Comparison of ENCODE assay signal across 18 mouse cellular contexts in the genomic region with DNA sequence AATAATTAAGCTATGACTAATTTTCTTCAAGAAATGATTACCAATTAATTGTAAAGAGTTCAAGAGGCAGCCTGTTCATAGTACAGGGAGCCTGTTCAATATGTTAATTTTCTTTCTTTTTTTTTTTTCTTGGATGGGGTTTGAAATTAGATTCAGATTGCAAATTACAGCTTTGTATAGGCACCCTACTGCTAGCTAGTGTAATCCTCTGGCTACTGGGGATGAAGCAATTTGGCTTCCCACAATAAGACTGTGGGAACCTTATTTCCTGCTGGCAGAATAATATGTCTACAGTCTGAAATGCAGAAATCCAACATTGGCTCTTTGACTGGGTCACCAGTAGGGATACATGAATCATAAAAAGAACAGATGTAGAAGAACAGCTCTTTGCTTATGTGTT.
A peak's percentile ranks its signal among the peaks of the same experiment; 100 is the strongest.
DNase-seq lines count a peak whose midpoint lies in the region; ATAC-seq and TF ChIP-seq lines count a peak whose summit lies in the region.
"Had no signal": no experiment of that assay in that cellular context is flagged by ENCODE, and none has a peak within 500 bp of the region (broad histone marks: within the 10 kb centered on the region; RNA-seq: fewer than 3 reads in every experiment).

No protein-coding gene starts in this region.

- H3K4me1 ChIP-seq in forebrain, embryonic 16.5 days (replicated peaks; ENCODE audit: control insufficient read depth, insufficient read depth, low read length) = peaks cover 11% of the 10 kb centered on the region; the same call in 1 of the 2 replicates
- 0 out of 2 replicates have a peak, but pooled peaks cover 3% of the 10 kb centered on the region for H3K4me1 ChIP-seq in midbrain, embryonic 13.5 days (replicated peaks)
- H3K4me1 ChIP-seq in liver, postnatal 0 days (ENCODE audit: insufficient read depth) = no peaks in the 10 kb centered on the region
- H3K4me1 ChIP-seq: liver, embryonic 15.5 days had no signal

- H3K27ac ChIP-seq in forebrain, embryonic 16.5 days (ENCODE audit: low read length) = no peak overlapping the region
- H3K27ac ChIP-seq in midbrain, embryonic 13.5 days = no peak overlapping the region
- H3K27ac ChIP-seq in liver, postnatal 0 days (ENCODE audit: low read depth) = no peak overlapping the region
- H3K27ac ChIP-seq: heart, adult 2 months; liver, embryonic 15.5 days had no signal

- H3K4me3 ChIP-seq in forebrain, embryonic 16.5 days (replicated peaks; ENCODE audit: low read length) = no peak overlapping the region
- no peak overlapping the region for H3K4me3 ChIP-seq in midbrain, embryonic 13.5 days (replicated peaks)
- H3K4me3 ChIP-seq in liver, postnatal 0 days (ENCODE audit: low read depth, low read length) = no peak overlapping the region
- H3K4me3 ChIP-seq: heart, adult 2 months; liver, embryonic 15.5 days had no signal

- no peak overlapping the region for H3K4me2 ChIP-seq in forebrain, embryonic 16.5 days (ENCODE audit: low read length)
- no peak overlapping the region for H3K4me2 ChIP-seq in midbrain, embryonic 13.5 days (replicated peaks)
- no peak overlapping the region for H3K4me2 ChIP-seq in liver, postnatal 0 days (ENCODE audit: low read depth, low read length)
- H3K4me2 ChIP-seq: liver, embryonic 15.5 days had no signal

- ATAC-seq in forebrain, embryonic 16.5 days = peak; percentile 81
- peak; percentile 70 for ATAC-seq in midbrain, embryonic 13.5 days
- ATAC-seq in liver, postnatal 0 days = no peak
- ATAC-seq: CD4-positive, CD25-positive, alpha-beta regulatory T cell, adult 4 months; lung, postnatal 0 days; Patski had no signal

- no peak for TF ChIP-seq CTCF in liver, postnatal 0 days (IDR thresholded peaks at IDR 0.05; ENCODE audit: low read depth)

- H3K27me3 ChIP-seq in forebrain, embryonic 16.5 days (replicated peaks; ENCODE audit: control insufficient read depth, insufficient read depth, low read length) = no peaks in the 10 kb centered on the region
- no peaks in the 10 kb centered on the region for H3K27me3 ChIP-seq in midbrain, embryonic 13.5 days
- H3K27me3 ChIP-seq in liver, postnatal 0 days (ENCODE audit: insufficient read depth, low read length) = no peaks in the 10 kb centered on the region
- H3K27me3 ChIP-seq: liver, embryonic 15.5 days had no signal

- peak; percentile 9 for DNase-seq in cerebellum, adult 9-11 months
- DNase-seq in cerebellum, adult 11 months = no peak
- DNase-seq in brain, adult 2 months (ENCODE audit: low read depth, low spot score) = peak; percentile 14
- no peak for DNase-seq in liver, postnatal 0 days
- no peak for DNase-seq in left cerebral cortex, postnatal 25 days (ENCODE audit: low spot score in 2 of 2)
- DNase-seq in right cerebral cortex, postnatal 10 days (ENCODE audit: low spot score in 2 of 2) = no peak
- DNase-seq: adrenal gland, postnatal 10 days; cerebellum, adult 18-20 months; gastrocnemius, postnatal 14 days; heart, adult 2 months; heart, postnatal 36 days; kidney, adult 11 months had no signal

- H3K9me3 ChIP-seq in forebrain, embryonic 16.5 days (ENCODE audit: control insufficient read depth, low read length) = no peaks in the 10 kb centered on the region
- no peaks in the 10 kb centered on the region for H3K9me3 ChIP-seq in midbrain, embryonic 13.5 days
- H3K9me3 ChIP-seq in liver, postnatal 0 days (ENCODE audit: low read length) = no peaks in the 10 kb centered on the region
- H3K9me3 ChIP-seq: liver, embryonic 15.5 days had no signal

- no peak for TF ChIP-seq EP300 in liver, postnatal 0 days (IDR thresholded peaks at IDR 0.05; ENCODE audit: low read depth)

- no peak overlapping the region for H3K9ac ChIP-seq in forebrain, embryonic 16.5 days (replicated peaks; ENCODE audit: low read depth, low read length)
- no peak overlapping the region for H3K9ac ChIP-seq in midbrain, embryonic 13.5 days (replicated peaks)
- no peak overlapping the region for H3K9ac ChIP-seq in liver, postnatal 0 days (replicated peaks)
- H3K9ac ChIP-seq: liver, embryonic 15.5 days had no signal

- no peaks in the 10 kb centered on the region for H3K36me3 ChIP-seq in forebrain, embryonic 16.5 days (ENCODE audit: control insufficient read depth, insufficient read depth)
- H3K36me3 ChIP-seq in midbrain, embryonic 13.5 days = no peaks in the 10 kb centered on the region
- no peaks in the 10 kb centered on the region for H3K36me3 ChIP-seq in liver, postnatal 0 days (replicated peaks; ENCODE audit: insufficient read depth, low read length)
- H3K36me3 ChIP-seq: liver, embryonic 15.5 days had no signal

- intact Hi-C loops in left cerebral cortex, postnatal 25 days (cut with DNase I) = no loop called here

Comparison
In these comparisons a context has a peak if more than half of its experiments do, and no peak if none do; other contexts are left out.
1. DNase-seq: peak in cerebellum, adult 9-11 months (single experiment) and brain, adult 2 months (single experiment); none in cerebellum, adult 11 months (single experiment), liver, postnatal 0 days (single experiment), left cerebral cortex, postnatal 25 days (0 of 2) and right cerebral cortex, postnatal 10 days (0 of 2).